In the genomic region with DNA sequence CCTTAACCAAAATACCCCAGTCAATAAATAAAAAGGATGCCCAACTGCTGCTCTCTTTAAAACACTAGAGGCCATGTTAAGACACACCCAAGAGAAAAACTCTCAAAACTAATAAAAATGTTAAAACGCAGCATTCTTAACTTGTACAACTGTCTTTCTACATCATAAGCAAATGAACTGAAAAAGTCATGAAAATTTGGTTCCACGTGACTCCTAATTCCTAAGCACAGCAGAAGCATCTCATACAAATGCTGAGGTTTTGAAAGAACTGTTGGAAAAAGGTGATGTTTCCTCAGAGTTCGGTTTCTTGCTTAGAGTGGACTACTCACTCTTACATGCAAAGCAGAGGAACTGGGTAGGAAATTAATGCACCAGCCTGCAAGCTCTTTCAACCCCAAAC, we compare ENCODE assay signal across 1 mouse cellular context.
TF ChIP-seq lines count a peak whose summit lies in the region.

No protein-coding gene starts in this region.

TF ChIP-seq in CH12.LX, 34 proteins besides CTCF, POLR2A, EP300 and RAD21 (continued from another document):
- TF ChIP-seq NRF1 (IDR thresholded peaks at IDR 0.05; ENCODE audit: low read depth, low read length) (no peak), PAX5 (IDR thresholded peaks at IDR 0.05; ENCODE audit: low read length) (no peak), ETS1 (conservative IDR thresholded peaks at IDR 0.05; ENCODE audit: low read depth, low read length) (peak; percentile 80), TBP (conservative IDR thresholded peaks at IDR 0.05; ENCODE audit: low read depth, low read length) (0 out of 2 replicates have a peak, but pooled peaks have one; percentile 53), E2F4 (IDR thresholded peaks at IDR 0.05; ENCODE audit: insufficient replicate concordance, low read depth, low read length) (no peak), ZC3H11A (IDR thresholded peaks at IDR 0.05; ENCODE audit: low read depth, low read length) (no peak), GABPA (IDR thresholded peaks at IDR 0.05; ENCODE audit: insufficient replicate concordance, low read depth, low read length) (no peak), POLR2AphosphoS2 (IDR thresholded peaks at IDR 0.05; ENCODE audit: low read depth, low read length) (no peak), ZMIZ1 (IDR thresholded peaks at IDR 0.05; ENCODE audit: low read depth, low read length) (no peak), SMC3 (IDR thresholded peaks at IDR 0.05; ENCODE audit: low read depth, low read length) (0 out of 2 replicates have a peak, but pooled peaks have one; percentile 3), NELFE (IDR thresholded peaks at IDR 0.05; ENCODE audit: low read depth, low read length) (no peak), USF2 (conservative IDR thresholded peaks at IDR 0.05; ENCODE audit: low read depth, low read length) (peak; percentile 48; the same call in 1 of the 2 replicates), CHD2 (IDR thresholded peaks at IDR 0.05; ENCODE audit: low read length) (no peak)
